Mouse (Mus musculus): ENCODE measurements around the gene Ptprk. TPM values are rescaled to one million over a fixed set of nuclear protein-coding genes. Genes with fewer than 3 reads are reported as not detected.
A peak's percentile ranks its signal among the peaks of the same experiment; 100 is the strongest.

The Ptprk gene
- polyA plus RNA-seq, 1 experiment from 2014 or later: 20.0 TPM

DNA sequence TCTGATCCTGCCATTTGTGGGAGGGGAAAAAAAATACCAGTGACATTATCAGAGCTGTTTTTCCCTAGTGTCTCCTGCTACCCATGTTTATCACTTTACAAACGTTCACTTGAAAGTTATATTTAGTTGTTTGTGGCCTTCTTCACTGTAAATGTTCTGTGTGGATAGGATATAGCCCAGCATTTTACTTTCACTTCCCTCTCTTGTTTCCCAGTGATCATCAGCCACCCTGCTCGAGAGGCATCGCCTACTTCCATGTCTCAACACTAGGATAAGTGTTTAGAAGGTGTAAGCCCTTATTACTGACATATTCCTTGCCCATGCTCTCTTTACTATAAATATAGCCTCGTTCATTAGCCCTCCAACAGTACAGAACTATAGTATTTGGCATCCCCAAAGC lies 466.0 kb downstream of the Ptprk start:
- H3K9me3 ChIP-seq (replicated peaks): no peaks in the 10 kb centered on the region
- WGBS: 82% methylated on average over 4 of the region's 4 CpGs
- H3K9ac ChIP-seq: no peak overlapping the region
- H3K4me2 ChIP-seq: no peak overlapping the region
- H3K36me3 ChIP-seq (ENCODE audit: poor library complexity, severe bottlenecking): no peaks in the 10 kb centered on the region
- H3K27me3 ChIP-seq: no peaks in the 10 kb centered on the region
- no peaks in the 10 kb centered on the region for H3K4me1 ChIP-seq
- ATAC-seq: no peak
- H3K4me3 ChIP-seq: no peak overlapping the region
- no peak overlapping the region for H3K27ac ChIP-seq

DNA sequence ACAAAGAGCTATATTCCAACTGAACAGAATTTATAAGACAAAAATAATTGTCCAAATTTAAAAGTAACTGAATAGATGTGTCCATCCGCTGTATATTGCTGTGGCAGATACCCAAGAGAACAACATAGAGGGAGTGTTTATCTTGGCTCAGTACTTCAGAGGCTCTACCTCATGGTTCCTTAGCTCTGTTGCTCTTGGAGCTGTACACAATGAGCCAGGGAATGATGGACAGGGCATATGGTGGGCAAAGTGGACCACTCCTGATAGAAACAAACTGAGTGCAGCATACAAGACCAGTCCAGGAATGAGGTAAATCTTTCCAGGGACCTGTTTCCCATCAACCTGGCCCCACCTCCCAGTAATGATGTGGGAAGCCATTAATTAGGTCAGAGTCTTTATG lies 468.1 kb downstream of the Ptprk start:
- no peaks in the 10 kb centered on the region for H3K4me1 ChIP-seq

DNA sequence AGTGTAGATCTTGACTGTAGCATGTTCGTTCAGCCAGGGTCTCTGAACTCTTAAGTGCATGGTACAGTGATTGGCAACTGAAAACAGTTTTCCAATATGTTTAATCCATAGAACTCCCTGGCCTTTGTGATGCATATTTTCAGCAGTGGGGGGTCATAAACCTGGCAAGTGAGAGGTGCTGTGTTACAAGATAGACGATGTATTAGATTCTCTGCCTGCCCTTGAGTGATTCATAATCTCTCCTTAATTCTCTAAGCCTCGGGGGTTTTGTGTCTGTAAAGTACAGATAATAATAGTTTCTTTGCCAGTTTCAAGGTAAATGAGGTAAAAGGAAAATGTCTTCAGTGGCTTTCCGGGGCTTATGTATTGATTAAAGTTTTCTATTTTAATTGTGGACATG lies 475.9 kb downstream of the Ptprk start:
- WGBS: 20% methylated on average over 4 of the region's 4 CpGs
- no peak for ATAC-seq

More for the DNA sequence above, 468.1 kb downstream of the Ptprk start:
- no peak overlapping the region for H3K4me3 ChIP-seq
- no peak overlapping the region for H3K9ac ChIP-seq
- H3K9me3 ChIP-seq (replicated peaks): no peaks in the 10 kb centered on the region
- H3K27ac ChIP-seq: no peak overlapping the region
- WGBS: 97% methylated on average over 1 of the region's 1 CpGs
- no peaks in the 10 kb centered on the region for H3K27me3 ChIP-seq
- no peak overlapping the region for H3K4me2 ChIP-seq
- no peaks in the 10 kb centered on the region for H3K36me3 ChIP-seq (ENCODE audit: poor library complexity, severe bottlenecking)
- no peak for ATAC-seq

DNA sequence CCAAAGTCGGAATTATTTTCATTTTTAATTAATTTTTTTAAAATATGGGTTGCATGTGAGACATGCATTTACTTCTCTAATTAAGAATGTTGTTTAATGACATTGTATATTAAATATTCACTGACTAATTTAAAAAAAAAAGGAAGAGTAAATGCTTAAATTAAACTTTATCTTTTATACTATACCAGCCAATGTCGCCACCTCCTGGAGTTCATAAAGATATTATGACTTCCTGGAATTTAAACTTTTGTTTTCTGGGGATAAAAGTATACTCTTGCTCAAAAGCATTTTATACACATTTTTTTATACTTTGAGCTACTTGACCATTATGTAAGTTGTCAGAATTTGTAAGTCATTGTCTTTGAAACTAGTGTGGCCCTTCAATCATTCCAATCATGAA lies 477.4 kb downstream of the Ptprk start:
- no peaks in the 10 kb centered on the region for H3K27me3 ChIP-seq
- no peaks in the 10 kb centered on the region for H3K9me3 ChIP-seq (replicated peaks)
- ATAC-seq: no peak
- H3K4me1 ChIP-seq: no peaks in the 10 kb centered on the region
- H3K36me3 ChIP-seq (ENCODE audit: poor library complexity, severe bottlenecking): no peaks in the 10 kb centered on the region
- no peak overlapping the region for H3K9ac ChIP-seq
- WGBS: 90% methylated on average over 2 of the region's 2 CpGs
- no peak overlapping the region for H3K4me2 ChIP-seq
- H3K27ac ChIP-seq: no peak overlapping the region
- H3K4me3 ChIP-seq: no peak overlapping the region

More for the DNA sequence above, 475.9 kb downstream of the Ptprk start:
- H3K36me3 ChIP-seq (ENCODE audit: poor library complexity, severe bottlenecking): no peaks in the 10 kb centered on the region
- H3K27ac ChIP-seq: no peak overlapping the region
- H3K9ac ChIP-seq: no peak overlapping the region
- H3K4me2 ChIP-seq: no peak overlapping the region
- H3K4me3 ChIP-seq: no peak overlapping the region
- H3K4me1 ChIP-seq: no peaks in the 10 kb centered on the region
- no peaks in the 10 kb centered on the region for H3K9me3 ChIP-seq (replicated peaks)
- H3K27me3 ChIP-seq: no peaks in the 10 kb centered on the region

DNA sequence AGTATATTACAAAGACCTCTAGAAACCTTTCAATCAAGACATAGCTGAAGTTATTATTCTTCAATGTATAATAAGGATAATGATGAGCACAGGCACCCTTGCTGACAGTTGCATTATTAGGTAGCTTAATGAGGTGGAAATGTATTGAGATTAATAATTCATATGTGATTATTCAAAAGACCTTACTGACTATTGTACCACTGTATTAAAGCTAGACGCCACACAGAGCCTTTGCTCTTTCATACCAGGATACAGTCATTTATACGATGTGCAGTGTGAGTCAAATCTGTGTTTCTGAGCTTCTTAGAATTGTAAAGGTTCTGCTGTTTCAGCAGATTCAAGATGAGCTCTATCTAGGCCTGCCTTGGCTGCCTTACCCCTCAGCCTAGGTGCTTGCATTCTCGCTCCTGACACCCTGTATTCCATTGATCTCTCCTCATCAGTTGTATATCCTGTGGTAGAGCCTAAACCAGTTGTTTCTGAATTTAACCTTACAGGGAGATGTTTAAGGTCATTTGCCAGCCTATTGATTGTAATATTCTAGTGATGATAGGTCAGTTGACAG lies 489.6 kb downstream of the Ptprk start:
- H3K4me1 ChIP-seq: no peaks in the 10 kb centered on the region
- WGBS: 68% methylated on average over 3 of the region's 3 CpGs
- peak; percentile 72 for ATAC-seq
- 0 out of 2 replicates have a peak overlapping the region, but pooled peaks have one; percentile 19 for H3K27ac ChIP-seq
- no peaks in the 10 kb centered on the region for H3K36me3 ChIP-seq (ENCODE audit: poor library complexity, severe bottlenecking)
- no peaks in the 10 kb centered on the region for H3K9me3 ChIP-seq (replicated peaks)
- H3K27me3 ChIP-seq: no peaks in the 10 kb centered on the region
- H3K4me2 ChIP-seq: no peak overlapping the region
- H3K4me3 ChIP-seq: no peak overlapping the region
- no peak overlapping the region for H3K9ac ChIP-seq

DNA sequence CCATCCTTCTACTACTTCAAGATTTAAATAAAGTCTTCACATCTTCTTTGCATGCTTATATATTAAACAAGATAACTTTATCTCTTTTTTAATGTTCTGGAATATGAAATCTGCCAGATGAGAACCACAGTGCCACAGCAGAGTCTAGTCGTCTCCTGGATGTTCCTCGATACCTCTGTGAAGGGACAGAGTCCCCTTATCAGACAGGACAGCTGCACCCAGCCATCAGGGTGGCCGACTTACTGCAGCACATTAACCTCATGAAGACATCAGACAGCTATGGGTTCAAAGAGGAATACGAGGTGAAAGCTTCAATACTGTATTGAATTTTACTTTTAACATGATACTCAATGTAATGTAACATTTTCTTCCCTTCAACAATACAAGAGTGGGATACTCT lies 491.8 kb downstream of the Ptprk start:
- 90% methylated on average over 4 of the region's 4 CpGs for WGBS
- Histone ChIP-seq H3K9me3 (replicated peaks) (no peaks in the 10 kb centered on the region), H3K4me3 (no peak overlapping the region), H3K4me1 (no peaks in the 10 kb centered on the region), H3K4me2 (no peak overlapping the region), H3K27me3 (no peaks in the 10 kb centered on the region), H3K9ac (no peak overlapping the region), H3K36me3 (ENCODE audit: poor library complexity, severe bottlenecking) (no peaks in the 10 kb centered on the region), H3K27ac (no peak overlapping the region)
- ATAC-seq: no peak

DNA sequence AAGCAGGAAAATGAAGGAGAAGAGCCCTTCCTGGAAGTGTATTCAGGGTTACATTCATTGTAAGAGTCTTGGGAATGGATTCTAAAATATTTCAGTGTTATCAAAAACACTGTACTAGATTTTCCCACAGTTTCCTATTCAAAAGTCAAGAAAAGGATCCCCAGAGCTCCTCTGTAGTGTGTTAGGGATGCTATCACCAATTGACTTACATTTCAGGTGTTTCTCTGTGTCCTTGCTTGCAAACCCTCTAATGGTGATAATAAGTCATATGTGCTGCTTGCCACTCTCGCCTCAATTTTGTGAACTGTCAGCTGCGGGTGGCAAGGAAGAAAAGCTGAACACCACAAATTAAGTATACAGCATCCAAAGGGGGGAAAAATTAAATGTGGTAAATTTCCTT lies 492.2 kb downstream of the Ptprk start:
- no peaks in the 10 kb centered on the region for H3K4me1 ChIP-seq
- H3K36me3 ChIP-seq (ENCODE audit: poor library complexity, severe bottlenecking): no peaks in the 10 kb centered on the region
- H3K9ac ChIP-seq: no peak overlapping the region
- no peaks in the 10 kb centered on the region for H3K27me3 ChIP-seq
- no peak for ATAC-seq
- H3K4me3 ChIP-seq: no peak overlapping the region
- H3K4me2 ChIP-seq: no peak overlapping the region
- no peak overlapping the region for H3K27ac ChIP-seq
- WGBS: 92% methylated on average over 2 of the region's 2 CpGs
- H3K9me3 ChIP-seq (replicated peaks): no peaks in the 10 kb centered on the region

DNA sequence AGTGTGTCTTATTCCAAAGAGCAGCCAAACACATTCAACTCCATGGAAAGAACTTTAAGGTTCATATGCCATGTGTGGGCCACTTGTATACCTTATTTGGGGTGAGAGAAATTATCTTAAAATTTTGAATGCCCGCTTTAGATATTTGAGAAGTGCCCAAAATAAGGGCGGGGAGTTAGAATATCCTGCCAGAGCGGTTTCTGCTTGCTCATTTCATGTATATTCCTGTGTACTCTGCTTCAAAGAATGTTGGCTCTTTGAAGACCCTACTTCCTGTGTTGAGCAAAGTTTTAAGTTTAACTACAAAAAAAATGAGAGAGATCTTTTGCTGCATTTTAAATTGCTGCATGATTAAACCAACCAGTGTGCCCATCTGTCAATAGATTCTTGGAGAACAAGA lies 492.8 kb downstream of the Ptprk start:
- 89% methylated on average over 3 of the region's 3 CpGs for WGBS
- H3K9ac ChIP-seq: no peak overlapping the region
- H3K4me1 ChIP-seq: no peaks in the 10 kb centered on the region
- no peaks in the 10 kb centered on the region for H3K27me3 ChIP-seq
- H3K9me3 ChIP-seq (replicated peaks): no peaks in the 10 kb centered on the region
- H3K36me3 ChIP-seq (ENCODE audit: poor library complexity, severe bottlenecking): no peaks in the 10 kb centered on the region
- H3K27ac ChIP-seq: no peak overlapping the region
- no peak overlapping the region for H3K4me3 ChIP-seq
- H3K4me2 ChIP-seq: no peak overlapping the region
- no peak for ATAC-seq

DNA sequence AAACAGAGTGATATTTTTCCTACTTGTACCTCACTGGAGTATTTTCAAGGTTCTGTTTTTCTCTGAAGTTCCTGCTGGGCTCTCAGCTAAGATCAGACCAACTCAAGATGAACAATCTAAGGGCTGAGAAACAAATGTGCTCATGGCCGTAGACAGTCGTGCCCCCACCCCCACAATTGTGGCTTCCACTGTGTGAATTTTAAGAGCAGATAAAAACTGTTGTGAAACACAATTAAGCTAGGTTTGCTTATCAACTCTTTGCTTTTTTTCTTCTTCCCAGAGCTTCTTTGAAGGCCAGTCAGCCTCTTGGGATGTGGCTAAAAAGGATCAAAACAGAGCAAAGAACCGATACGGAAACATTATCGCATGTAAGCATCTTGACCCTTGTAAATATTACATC lies 493.4 kb downstream of the Ptprk start:
- Histone ChIP-seq H3K36me3 (ENCODE audit: poor library complexity, severe bottlenecking) (no peaks in the 10 kb centered on the region), H3K4me2 (no peak overlapping the region), H3K27me3 (no peaks in the 10 kb centered on the region), H3K9me3 (replicated peaks) (no peaks in the 10 kb centered on the region), H3K4me1 (no peaks in the 10 kb centered on the region), H3K9ac (no peak overlapping the region), H3K4me3 (no peak overlapping the region), H3K27ac (no peak overlapping the region)
- no peak for ATAC-seq
- 93% methylated on average over 5 of the region's 5 CpGs for WGBS

DNA sequence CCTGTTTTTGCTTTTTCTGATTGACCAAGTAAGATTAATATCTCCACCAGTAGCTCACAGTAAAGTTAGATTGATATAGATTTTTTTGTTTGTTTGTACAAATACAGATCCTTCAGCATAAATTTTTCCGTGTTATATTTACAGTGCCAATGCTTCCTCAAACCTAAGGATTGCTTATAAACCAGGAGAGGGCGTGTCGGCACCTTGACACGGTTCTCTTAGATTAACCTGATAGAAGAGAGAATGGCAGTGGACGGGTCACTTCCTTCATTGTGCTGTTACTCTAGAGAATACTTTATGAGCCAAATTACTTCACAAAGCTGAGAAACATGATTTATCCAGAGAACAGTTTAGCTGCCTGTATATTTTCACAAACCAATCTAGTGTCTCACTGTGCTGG lies 505.0 kb downstream of the Ptprk start:
- 89% methylated on average over 5 of the region's 5 CpGs for WGBS
- Histone ChIP-seq H3K36me3 (ENCODE audit: poor library complexity, severe bottlenecking) (peaks cover 4% of the 10 kb centered on the region; the same call in 1 of the 2 replicates), H3K4me3 (no peak overlapping the region), H3K9me3 (replicated peaks) (no peaks in the 10 kb centered on the region), H3K9ac (no peak overlapping the region), H3K4me1 (no peaks in the 10 kb centered on the region), H3K4me2 (no peak overlapping the region), H3K27me3 (no peaks in the 10 kb centered on the region), H3K27ac (no peak overlapping the region)
- no peak for ATAC-seq

DNA sequence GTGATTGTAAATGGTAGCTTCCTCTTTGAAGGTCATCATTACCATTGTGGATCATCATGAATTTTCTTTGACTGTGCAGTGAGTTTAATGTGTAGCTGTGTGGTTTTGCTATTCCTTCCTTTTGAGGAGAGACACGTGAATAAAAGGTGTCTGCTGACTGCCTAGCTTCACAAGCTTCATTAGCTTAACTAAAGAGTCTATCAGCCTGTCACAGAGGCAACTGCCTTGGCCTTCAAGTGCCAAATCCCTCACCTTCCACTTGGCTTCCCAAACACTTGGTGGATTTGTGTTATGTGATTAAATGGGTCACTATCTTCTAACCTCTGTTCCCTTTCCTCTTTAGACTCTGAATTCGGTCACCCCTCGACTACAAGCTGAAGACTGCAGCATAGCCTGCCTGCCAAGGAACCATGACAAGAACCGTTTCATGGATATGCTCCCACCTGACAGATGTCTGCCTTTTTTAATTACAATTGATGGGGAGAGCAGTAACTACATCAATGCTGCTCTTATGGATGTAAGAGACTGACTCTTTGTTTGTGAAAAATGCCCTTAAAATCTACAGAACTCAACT lies 512.0 kb downstream of the Ptprk start:
- H3K9me3 ChIP-seq (replicated peaks): no peaks in the 10 kb centered on the region
- 58% methylated on average over 4 of the region's 4 CpGs for WGBS
- H3K4me2 ChIP-seq: no peak overlapping the region
- H3K9ac ChIP-seq: no peak overlapping the region
- H3K4me1 ChIP-seq: no peaks in the 10 kb centered on the region
- H3K27me3 ChIP-seq: no peaks in the 10 kb centered on the region
- ATAC-seq: peak; percentile 84
- H3K36me3 ChIP-seq (ENCODE audit: poor library complexity, severe bottlenecking): peaks cover 3% of the 10 kb centered on the region; the same call in 1 of the 2 replicates
- no peak overlapping the region for H3K4me3 ChIP-seq
- H3K27ac ChIP-seq: no peak overlapping the region

DNA sequence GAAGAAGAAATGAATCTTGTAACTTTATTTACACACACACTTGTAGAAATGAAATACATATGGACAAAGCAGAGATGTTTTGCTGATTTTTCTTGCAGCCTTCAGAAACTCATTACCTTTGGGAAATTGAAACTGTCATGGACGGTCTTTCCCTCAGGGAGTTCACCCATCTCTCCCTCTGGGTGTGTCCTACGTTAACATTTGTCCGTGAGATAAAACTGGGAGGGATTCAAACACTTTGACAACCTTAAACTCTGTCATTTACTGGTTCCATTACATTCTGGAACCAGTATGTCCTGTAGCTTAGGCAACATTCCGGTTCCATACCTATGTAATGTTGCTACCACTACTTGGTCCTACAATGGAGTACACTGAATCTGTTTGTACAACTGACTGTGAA lies 513.8 kb downstream of the Ptprk start:
- no peak overlapping the region for H3K4me2 ChIP-seq
- H3K27me3 ChIP-seq: no peaks in the 10 kb centered on the region
- H3K9me3 ChIP-seq (replicated peaks): no peaks in the 10 kb centered on the region
- 96% methylated on average over 4 of the region's 4 CpGs for WGBS
- H3K4me1 ChIP-seq: no peaks in the 10 kb centered on the region
- no peak overlapping the region for H3K27ac ChIP-seq
- no peaks in the 10 kb centered on the region for H3K36me3 ChIP-seq (ENCODE audit: poor library complexity, severe bottlenecking)
- no peak overlapping the region for H3K4me3 ChIP-seq
- H3K9ac ChIP-seq: no peak overlapping the region
- no peak for ATAC-seq

DNA sequence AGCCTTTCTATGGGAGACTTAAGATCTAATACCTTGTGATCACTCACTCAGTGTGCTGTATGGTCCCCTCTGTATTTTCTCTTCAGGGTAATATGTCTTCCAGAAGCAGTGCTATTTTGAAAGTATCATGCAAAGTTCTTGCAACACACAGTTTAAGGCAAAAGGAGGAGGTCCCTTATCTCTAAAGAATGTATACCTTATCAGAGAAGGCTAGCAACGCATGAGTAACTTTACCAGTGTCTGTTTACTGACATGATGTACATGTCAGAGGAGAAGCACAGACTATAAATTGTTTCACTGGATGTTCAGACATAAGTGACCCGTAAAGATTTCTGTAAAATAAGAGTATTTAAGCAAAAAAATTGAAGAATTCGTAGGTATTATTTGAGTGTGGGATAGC lies 516.2 kb downstream of the Ptprk start:
- H3K36me3 ChIP-seq (ENCODE audit: poor library complexity, severe bottlenecking): no peaks in the 10 kb centered on the region
- no peaks in the 10 kb centered on the region for H3K4me1 ChIP-seq
- H3K27me3 ChIP-seq: no peaks in the 10 kb centered on the region
- H3K4me3 ChIP-seq: no peak overlapping the region
- no peaks in the 10 kb centered on the region for H3K9me3 ChIP-seq (replicated peaks)
- no peak for ATAC-seq
- no peak overlapping the region for H3K27ac ChIP-seq
- WGBS: 90% methylated on average over 3 of the region's 3 CpGs
- no peak overlapping the region for H3K4me2 ChIP-seq
- H3K9ac ChIP-seq: no peak overlapping the region
